Mouse (Mus musculus) kidney, embryonic 14.5 days (tissue): Measurements from ENCODE around the gene Chaf1a. TPM values are rescaled to one million over a fixed set of nuclear protein-coding genes. Genes with fewer than 3 reads are reported as not detected.

Experiments used
- ATAC-seq: fragments of 200-750 bp; cut with Nextera tagmentation; 2 replicates; pipeline ENCODE4 v1.8.0; 2017; ENCODE audit warnings: moderate number of reproducible peaks, mild to moderate bottlenecking, moderate TSS enrichment, moderate library complexity; ENCODE audit not compliant: low FRiP score, low TSS enrichment
- H3K27ac ChIP-seq: fragments of 300-500 bp; sonication (generic); 2 replicates; pipeline ENCODE4 v1.5.1; 2014; ENCODE audit warnings: low read depth, mild to moderate bottlenecking, low read length, moderate library complexity, mixed read lengths
- H3K27me3 ChIP-seq: fragments of 300-500 bp; sonication (generic); 2 replicates; pipeline ENCODE4 v1.6.1; 2014; ENCODE audit warnings: mild to moderate bottlenecking, low read length; ENCODE audit not compliant: control insufficient read depth, insufficient read depth
- H3K36me3 ChIP-seq: fragments of 300-500 bp; sonication (generic); 2 replicates; pipeline ENCODE4 v1.6.1; 2014; ENCODE audit warnings: low read length, mixed read lengths; ENCODE audit not compliant: control insufficient read depth, insufficient read depth
- H3K4me1 ChIP-seq: fragments of 300-500 bp; sonication (generic); 2 replicates; pipeline ENCODE4 v1.6.1; 2014; ENCODE audit warnings: low read length, mixed read lengths; ENCODE audit not compliant: control insufficient read depth, insufficient read depth
- H3K4me2 ChIP-seq: fragments of 300-500 bp; sonication (generic); replicated peaks from 2 replicates; pipeline ENCODE4 v1.6.1; 2014; ENCODE audit warnings: low read depth, mild to moderate bottlenecking, low read length
- H3K4me3 ChIP-seq: fragments of 300-500 bp; sonication (generic); 2 replicates; pipeline ENCODE4 v1.5.1; 2014; ENCODE audit warnings: mild to moderate bottlenecking, low read length
- H3K9ac ChIP-seq: fragments of 300-500 bp; sonication (generic); 2 replicates; pipeline ENCODE4 v1.6.1; 2014; ENCODE audit warnings: low read depth, mild to moderate bottlenecking, low read length, moderate library complexity
- H3K9me3 ChIP-seq: fragments of 300-500 bp; sonication (generic); 2 replicates; pipeline ENCODE4 v1.6.1; 2016; ENCODE audit warnings: low read length; ENCODE audit not compliant: control insufficient read depth
- whole genome bisulfite sequencing: fragments of 180-500 bp; shearing (Covaris S2); extraction: QIAGEN DNeasy Blood & Tissue Kit; methylation state at CpG from one replicate; pipeline ENCODE4 v1.1.7; 2014; 5-methylcytosine and 5-hydroxymethylcytosine counted together
- polyA plus RNA-seq: library from polyadenylated mRNA; unstranded; fragments of >200 nt; fragmentation: Nextera tagmentation; extraction: Ambion mirVana; gene quantifications from 2 replicates; pipeline ENCODE4 v1.2.1, GENCODE M21; 2014

Gene Chaf1a
- polyA plus RNA-seq, 1 experiment from 2014 or later, result 25.4 TPM

GRCm38 (mm10) chr17:56008356-56009087, 31.7 kb upstream of the Chaf1a start:
- Histone ChIP-seq H3K36me3 (peaks cover 25% of the 10 kb centered on the region; the same call in 1 of the 2 replicates), H3K9ac (peak overlapping the region; percentile 80), H3K4me2 (peak overlapping the region; percentile 97), H3K9me3 (no peaks in the 10 kb centered on the region), H3K27me3 (no peaks in the 10 kb centered on the region), H3K27ac (peak overlapping the region; percentile 93), H3K4me3 (peak overlapping the region; percentile 75), H3K4me1 (peaks cover 13% of the 10 kb centered on the region)
- WGBS, result under 1% methylated on average over 21 of the region's 21 CpGs
- peak; percentile 93 for ATAC-seq

DNA sequence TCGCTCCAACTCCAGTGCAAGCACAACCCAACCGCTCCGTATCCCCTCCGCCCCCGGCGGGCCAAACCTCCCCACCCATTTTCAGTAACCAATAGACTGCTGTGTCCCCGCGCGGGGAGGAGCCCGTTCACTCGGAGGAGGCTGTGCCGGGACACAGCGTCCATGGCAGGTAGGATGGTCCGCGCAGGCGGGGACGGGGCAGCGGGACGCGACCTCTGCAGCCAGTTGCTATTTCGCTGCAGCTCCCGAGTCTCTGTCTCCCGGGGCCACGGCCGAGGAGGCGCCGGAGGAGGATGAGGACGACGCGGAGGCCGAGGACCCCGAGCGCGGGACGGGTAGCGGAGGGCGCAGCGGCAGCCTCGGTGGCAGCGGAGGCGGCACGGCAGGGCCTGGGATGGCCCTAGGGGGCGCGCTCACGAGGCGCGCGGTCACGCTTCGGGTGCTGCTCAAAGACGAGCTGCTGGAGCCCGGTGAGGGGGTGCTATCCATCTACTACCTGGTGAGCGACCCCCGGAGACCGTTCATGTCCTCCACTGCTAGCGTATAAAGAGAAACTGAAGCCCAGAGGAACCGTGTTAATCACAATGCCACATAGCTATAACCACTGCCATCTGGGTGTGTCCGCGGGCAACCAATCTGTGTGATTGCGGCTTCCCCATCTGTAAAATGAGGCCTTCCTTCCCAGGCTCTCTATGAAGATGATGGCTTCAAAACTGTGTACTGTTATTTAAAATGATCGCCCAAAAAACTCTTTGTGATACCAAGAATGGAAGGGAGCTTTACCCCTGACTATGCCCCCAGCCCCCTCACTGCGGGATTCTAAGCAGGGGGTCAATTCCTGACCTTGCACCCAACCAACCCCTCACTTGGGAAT, 30.9 kb upstream of the Chaf1a start:
- Histone ChIP-seq H3K36me3 (peaks cover 30% of the 10 kb centered on the region; the same call in 1 of the 2 replicates), H3K4me1 (peaks cover 13% of the 10 kb centered on the region), H3K27me3 (no peaks in the 10 kb centered on the region), H3K4me2 (peak overlapping the region; percentile 97), H3K9ac (peak overlapping the region; percentile 80), H3K9me3 (no peaks in the 10 kb centered on the region), H3K4me3 (peak overlapping the region; percentile 75), H3K27ac (peak overlapping the region; percentile 93)
- ATAC-seq, result peak; percentile 90
- WGBS, result 1% methylated on average over 60 of the region's 62 CpGs

- peaks cover 34% of the 10 kb centered on the region for H3K36me3 ChIP-seq
- no peaks in the 10 kb centered on the region for H3K27me3 ChIP-seq
- 32% methylated on average over 2 of the region's 2 CpGs for WGBS
- H3K4me3 ChIP-seq, result peak overlapping the region; percentile 75
- ATAC-seq, result no peak
- no peak overlapping the region for H3K27ac ChIP-seq
- peaks cover 13% of the 10 kb centered on the region for H3K4me1 ChIP-seq
- no peaks in the 10 kb centered on the region for H3K9me3 ChIP-seq
- peak overlapping the region; percentile 97 for H3K4me2 ChIP-seq
- H3K9ac ChIP-seq, result peak overlapping the region; percentile 80; the same call in 1 of the 2 replicates
These were observed 30.3 kb upstream of the Chaf1a start for GRCm38 (mm10) chr17:56009962-56010240.

- no peak overlapping the region for H3K27ac ChIP-seq
- H3K36me3 ChIP-seq, result peaks cover 38% of the 10 kb centered on the region
- no peaks in the 10 kb centered on the region for H3K9me3 ChIP-seq
- 69% methylated on average over 14 of the region's 14 CpGs for WGBS
- ATAC-seq, result no peak
- H3K4me2 ChIP-seq, result peak overlapping the region; percentile 97
- peaks cover 13% of the 10 kb centered on the region for H3K4me1 ChIP-seq
- H3K9ac ChIP-seq, result peak overlapping the region; percentile 80; the same call in 1 of the 2 replicates
- peak overlapping the region; percentile 75 for H3K4me3 ChIP-seq
- no peaks in the 10 kb centered on the region for H3K27me3 ChIP-seq
These were observed 30.0 kb upstream of the Chaf1a start for GRCm38 (mm10) chr17:56010255-56010654.

DNA sequence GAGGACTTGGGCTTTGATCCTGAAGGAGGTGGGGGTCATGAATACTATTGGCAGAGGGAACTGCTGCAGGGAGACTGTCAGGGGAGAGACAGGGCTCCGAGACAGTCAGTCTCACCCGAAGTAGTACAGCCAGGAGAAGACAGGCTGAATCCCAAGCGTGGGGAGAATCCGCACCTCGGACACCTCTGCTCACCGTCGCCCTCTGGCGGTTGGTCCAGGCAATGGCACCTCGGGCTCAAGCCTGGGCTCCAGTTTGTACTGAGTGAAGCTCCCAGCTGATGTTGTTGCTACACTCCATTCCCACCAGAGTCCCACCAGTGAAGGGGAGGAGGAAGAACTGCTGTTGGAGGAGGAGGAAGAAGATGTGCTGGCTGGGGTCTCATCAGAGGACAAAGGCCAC, 29.6 kb upstream of the Chaf1a start:
- ATAC-seq, result no peak
- WGBS, result 9% methylated on average over 9 of the region's 9 CpGs
- H3K9ac ChIP-seq, result 0 out of 2 replicates have a peak overlapping the region, but pooled peaks have one; percentile 2
- no peak overlapping the region for H3K27ac ChIP-seq
- no peaks in the 10 kb centered on the region for H3K9me3 ChIP-seq
- no peak overlapping the region for H3K4me3 ChIP-seq
- no peaks in the 10 kb centered on the region for H3K27me3 ChIP-seq
- H3K4me1 ChIP-seq, result peaks cover 13% of the 10 kb centered on the region
- peak overlapping the region; percentile 97; the same call in 1 of the 2 replicates for H3K4me2 ChIP-seq
- peaks cover 42% of the 10 kb centered on the region for H3K36me3 ChIP-seq

DNA sequence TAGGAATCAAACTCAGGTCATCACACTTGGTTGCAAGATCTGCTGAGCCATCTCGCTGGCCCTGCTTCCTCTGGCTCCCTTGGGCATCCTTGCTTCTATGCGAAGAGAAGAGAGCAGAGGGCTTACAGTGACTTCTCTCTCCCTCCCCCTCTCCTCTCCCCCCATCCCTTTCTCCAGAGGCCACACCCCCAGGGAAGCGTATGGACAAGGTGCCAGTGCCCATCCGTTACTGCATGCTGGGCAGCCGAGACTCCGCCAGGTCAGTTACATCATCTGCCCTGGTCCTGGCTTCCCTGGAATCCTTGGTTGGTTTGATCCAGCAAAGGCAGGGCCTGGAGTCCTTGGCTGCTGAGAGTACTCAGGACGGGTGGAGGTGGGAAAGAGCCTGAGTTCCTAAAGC, 28.8 kb upstream of the Chaf1a start:
- Histone ChIP-seq H3K4me1 (peaks cover 13% of the 10 kb centered on the region), H3K36me3 (peaks cover 50% of the 10 kb centered on the region), H3K9ac (no peak overlapping the region), H3K27ac (no peak overlapping the region), H3K4me3 (no peak overlapping the region), H3K27me3 (no peaks in the 10 kb centered on the region), H3K4me2 (no peak overlapping the region), H3K9me3 (no peaks in the 10 kb centered on the region)
- 87% methylated on average over 7 of the region's 7 CpGs for WGBS
- ATAC-seq, result no peak

GRCm38 (mm10) chr17:56015293-56015692, 24.9 kb upstream of the Chaf1a start:
- no peak overlapping the region for H3K4me2 ChIP-seq
- peaks cover 84% of the 10 kb centered on the region for H3K36me3 ChIP-seq
- 92% methylated on average over 9 of the region's 9 CpGs for WGBS
- peaks cover 2% of the 10 kb centered on the region for H3K4me1 ChIP-seq
- ATAC-seq, result no peak
- no peak overlapping the region for H3K9ac ChIP-seq
- no peak overlapping the region for H3K27ac ChIP-seq
- no peaks in the 10 kb centered on the region for H3K9me3 ChIP-seq
- no peak overlapping the region for H3K4me3 ChIP-seq
- H3K27me3 ChIP-seq, result no peaks in the 10 kb centered on the region

GRCm38 (mm10) chr17:56016382-56016781, 23.9 kb upstream of the Chaf1a start:
- Histone ChIP-seq H3K9ac (no peak overlapping the region), H3K4me3 (no peak overlapping the region), H3K9me3 (no peaks in the 10 kb centered on the region), H3K27ac (no peak overlapping the region), H3K27me3 (no peaks in the 10 kb centered on the region), H3K4me2 (no peak overlapping the region), H3K36me3 (peaks cover 78% of the 10 kb centered on the region), H3K4me1 (no peaks in the 10 kb centered on the region)
- ATAC-seq, result no peak
- 88% methylated on average over 8 of the region's 8 CpGs for WGBS
